Mouse (Mus musculus) CD4-positive helper T cell, adult 2 months (primary cell): ENCODE measurements around the gene Elane.

Source experiments
- DNase-seq: peaks from one replicate; pipeline ENCODE4 v3.0.0-alpha.2; 2012; ENCODE audit warnings: low read depth, missing footprints, low spot score

Elane gene

GRCm38 (mm10) chr10:79886054-79886453 lies at the start of gene Elane:
Elane (plus strand) TSS chr10:79886247.
- DNase-seq, result no peak

GRCm38 (mm10) chr10:79836918-79837317 lies 49.1 kb upstream of the Elane start:
- no peak for DNase-seq

- DNase-seq, result no peak
Measured at GRCm38 (mm10) chr10:79838151-79838550, 47.9 kb upstream of the Elane start.

- DNase-seq, result no peak
Measured at GRCm38 (mm10) chr10:79840091-79840490, 46.0 kb upstream of the Elane start.

- DNase-seq, result peak; percentile 19
Measured at GRCm38 (mm10) chr10:79840644-79841551, 45.1 kb upstream of the Elane start.

- DNase-seq, result no peak
Measured at GRCm38 (mm10) chr10:79842322-79842721, 43.7 kb upstream of the Elane start.

GRCm38 (mm10) chr10:79843476-79843875 lies 42.6 kb upstream of the Elane start:
- DNase-seq, result no peak

GRCm38 (mm10) chr10:79846553-79846952 lies 39.5 kb upstream of the Elane start:
- no peak for DNase-seq

GRCm38 (mm10) chr10:79849941-79850628 lies 36.0 kb upstream of the Elane start:
- peak; percentile 52 for DNase-seq

- DNase-seq, result no peak
Measured at GRCm38 (mm10) chr10:79851653-79852052, 34.4 kb upstream of the Elane start.

- peak; percentile 46 for DNase-seq
Measured at GRCm38 (mm10) chr10:79852107-79852789, 33.8 kb upstream of the Elane start.

GRCm38 (mm10) chr10:79852827-79853226 lies 33.2 kb upstream of the Elane start:
- DNase-seq, result no peak

- peak; percentile 68 for DNase-seq
Measured at GRCm38 (mm10) chr10:79853392-79853791, 32.7 kb upstream of the Elane start.

GRCm38 (mm10) chr10:79853860-79854795 lies 31.9 kb upstream of the Elane start, which contains the start of gene Ptbp1:
Ptbp1 (plus strand) TSS chr10:79854427.
- DNase-seq, result peak; percentile 100

- DNase-seq, result peak; percentile 88
Measured at GRCm38 (mm10) chr10:79854801-79855541, 31.1 kb upstream of the Elane start.

- peak; percentile 63 for DNase-seq
Measured at GRCm38 (mm10) chr10:79855558-79856184, 30.4 kb upstream of the Elane start.

- DNase-seq, result no peak
Measured at GRCm38 (mm10) chr10:79856280-79856679, 29.8 kb upstream of the Elane start.

GRCm38 (mm10) chr10:79856704-79857451 lies 29.2 kb upstream of the Elane start:
- peak; percentile 18 for DNase-seq

- DNase-seq, result peak; percentile 75
Measured at GRCm38 (mm10) chr10:79857452-79857811, 28.6 kb upstream of the Elane start.
